Mouse (Mus musculus) cerebral cortex, adult 2 months (tissue): ENCODE measurements around the gene Syt17.

Experiments used
- WGBS: fragments of 180-500 bp; shearing (Covaris S2); methylation state at CpG from one replicate; pipeline ENCODE4 v1.1.7; 2018; 5-methylcytosine and 5-hydroxymethylcytosine counted together

Syt17 gene

DNA sequence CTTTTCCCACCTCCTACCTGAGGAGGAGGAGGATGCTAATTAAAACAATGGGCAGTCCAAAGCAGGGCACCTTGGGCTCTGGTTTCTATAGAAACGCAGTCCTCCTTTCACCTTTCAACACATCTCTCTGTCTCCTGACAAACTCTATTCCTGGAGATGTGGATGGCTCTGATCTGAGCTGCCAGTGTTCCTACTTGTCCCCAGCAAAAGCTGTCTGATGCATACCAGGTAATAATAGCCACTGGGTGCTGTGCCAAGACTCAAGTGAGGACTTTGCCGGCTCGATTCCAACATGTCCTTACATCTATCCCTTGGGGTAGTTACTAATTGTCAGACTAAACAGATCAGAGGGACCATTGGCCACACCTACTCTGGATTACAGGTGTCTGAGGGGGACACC is 72.7 kb downstream of the Syt17 start:
- WGBS = 55% methylated on average over 3 of the region's 3 CpGs

DNA sequence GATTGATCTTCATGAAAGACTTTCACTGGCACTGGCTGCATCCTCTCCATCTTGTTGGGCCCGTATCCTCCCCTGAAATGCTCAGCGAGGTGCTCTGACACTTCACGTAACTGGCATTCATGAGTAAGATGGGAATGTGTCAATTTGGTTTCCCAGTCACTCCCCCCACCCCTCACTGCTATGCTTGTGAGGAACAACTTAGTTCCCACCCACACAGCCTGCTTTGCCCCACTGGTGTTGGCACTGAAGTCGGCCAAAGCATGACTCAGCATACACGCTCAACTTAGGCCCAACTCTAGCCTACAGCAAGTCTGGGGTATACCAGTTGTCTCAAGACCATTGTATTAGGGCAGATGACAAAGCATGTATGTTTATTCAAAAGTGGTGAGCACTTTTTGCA is 76.7 kb downstream of the Syt17 start:
- 49% methylated on average over 5 of the region's 5 CpGs for WGBS

DNA sequence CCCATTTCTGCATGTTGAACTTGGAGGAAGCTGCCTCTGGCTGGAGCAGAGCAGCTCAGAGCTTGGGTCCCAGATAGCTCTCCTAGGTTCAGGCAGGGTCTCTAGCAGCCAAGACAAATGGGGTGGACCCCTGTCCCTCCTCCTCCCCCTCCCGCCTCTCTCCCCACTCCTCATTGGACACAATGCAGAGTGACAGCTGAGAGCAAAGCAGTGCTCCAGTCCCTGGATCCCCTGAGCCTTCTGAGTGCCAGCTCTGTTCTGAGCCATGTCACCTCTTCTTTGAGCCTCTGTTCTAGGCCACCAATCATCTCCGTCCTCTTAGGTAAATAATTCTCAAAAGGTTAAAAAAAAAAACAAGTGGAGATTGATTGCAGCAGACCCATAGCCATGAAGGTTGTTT is 78.3 kb downstream of the Syt17 start:
- 78% methylated on average over 2 of the region's 2 CpGs for WGBS

DNA sequence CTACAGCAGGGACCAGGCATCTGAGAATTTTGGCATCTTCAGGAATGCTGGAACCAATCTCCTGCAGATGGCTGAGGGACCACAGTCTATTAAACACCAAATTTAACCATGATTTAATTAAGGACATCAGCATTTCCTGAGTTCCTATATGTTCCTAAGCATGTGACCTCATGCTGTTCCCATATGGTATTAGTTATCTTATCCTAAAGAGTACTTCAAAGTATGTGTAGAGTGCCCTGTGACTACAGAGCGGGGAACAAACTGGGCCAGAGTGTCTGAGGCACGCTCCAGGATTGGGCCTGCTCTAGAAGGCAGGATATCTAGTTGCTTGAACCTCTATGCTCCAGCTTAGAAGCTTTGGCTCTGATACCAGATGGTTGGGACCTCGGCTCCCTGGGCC is 82.1 kb downstream of the Syt17 start:
- 79% methylated on average over 3 of the region's 3 CpGs for WGBS

DNA sequence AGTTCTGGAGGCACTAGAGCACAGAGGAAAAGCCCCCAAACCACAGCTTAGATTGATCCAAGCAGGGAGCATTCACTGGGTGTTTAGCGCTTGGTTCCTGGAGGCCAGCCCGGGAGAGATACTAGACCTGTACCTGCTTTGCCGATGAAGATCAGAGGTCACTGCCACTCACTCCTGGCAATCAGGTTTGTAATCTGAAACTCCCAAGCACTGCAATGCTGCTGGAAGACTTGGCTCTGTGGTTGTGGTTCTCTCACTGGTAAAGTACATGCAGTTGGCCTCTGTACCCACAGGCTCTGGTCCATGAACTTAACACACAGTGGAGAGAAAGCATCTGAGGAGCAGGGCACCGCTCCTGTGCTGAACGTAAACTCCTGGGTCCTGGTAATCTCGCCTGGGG is 82.8 kb downstream of the Syt17 start:
- WGBS = 65% methylated on average over 6 of the region's 6 CpGs

DNA sequence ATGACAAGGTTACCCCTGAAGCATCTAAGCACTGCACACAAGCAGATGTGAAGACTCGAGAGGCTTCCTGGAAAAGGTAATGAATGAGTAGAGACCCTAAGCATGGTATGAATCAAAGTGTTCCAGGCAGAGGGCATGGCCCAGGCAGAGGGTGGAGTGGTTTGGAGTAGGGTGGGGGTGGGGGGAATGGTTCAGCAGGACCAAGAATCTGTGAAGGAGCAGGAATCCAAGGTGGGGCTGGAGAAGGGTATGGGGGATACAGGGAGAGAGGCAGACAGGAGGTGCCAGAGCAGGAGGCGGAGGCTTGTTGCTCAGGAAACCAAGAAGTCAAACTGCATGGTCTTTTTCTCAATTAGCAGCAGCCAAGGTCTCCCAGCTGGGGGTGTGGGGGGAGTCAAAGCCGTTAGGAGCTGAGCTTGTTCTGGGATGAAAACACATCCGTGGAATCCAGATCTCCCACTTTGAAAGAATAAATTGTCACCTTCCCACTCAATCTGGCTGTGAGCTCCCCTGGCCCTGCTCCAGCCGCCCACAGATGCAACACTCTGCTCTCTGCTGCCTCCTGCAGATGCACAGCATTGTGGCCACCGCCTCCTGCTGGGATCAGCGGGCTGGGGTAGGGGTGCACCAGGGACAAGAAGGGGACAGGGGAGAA is 83.5 kb downstream of the Syt17 start:
- WGBS = 17% methylated on average over 7 of the region's 7 CpGs

DNA sequence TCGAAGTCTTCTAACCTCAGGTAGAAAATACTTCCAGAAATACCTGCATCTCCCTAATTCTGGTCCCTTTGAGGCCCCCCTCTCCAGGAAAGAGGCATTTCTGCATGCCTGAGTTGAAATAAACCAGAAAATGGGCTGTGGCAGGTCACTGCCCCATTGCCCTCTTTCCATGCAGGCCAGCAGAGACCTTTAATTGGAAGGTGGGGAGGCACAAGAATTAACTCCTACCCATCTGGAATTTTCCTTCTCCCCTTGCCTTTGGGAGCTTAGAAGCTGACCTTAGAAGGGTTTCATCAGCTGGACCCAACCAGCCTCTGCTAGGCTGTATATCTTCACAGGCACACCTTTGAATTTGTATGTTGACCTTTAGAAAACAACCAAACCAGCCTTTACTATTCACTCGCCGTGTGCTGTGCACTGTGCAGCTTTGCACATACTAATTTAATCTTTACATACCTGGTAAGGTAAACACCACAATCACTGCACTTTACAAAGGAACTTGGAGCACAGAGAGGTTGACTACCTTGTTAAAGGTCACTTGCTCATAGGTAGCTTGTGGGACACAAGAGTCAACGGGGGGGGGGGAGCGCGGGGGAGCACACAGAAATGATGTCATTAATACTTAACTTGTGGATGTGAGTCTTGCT is 84.3 kb downstream of the Syt17 start:
- WGBS = 77% methylated on average over 6 of the region's 6 CpGs

DNA sequence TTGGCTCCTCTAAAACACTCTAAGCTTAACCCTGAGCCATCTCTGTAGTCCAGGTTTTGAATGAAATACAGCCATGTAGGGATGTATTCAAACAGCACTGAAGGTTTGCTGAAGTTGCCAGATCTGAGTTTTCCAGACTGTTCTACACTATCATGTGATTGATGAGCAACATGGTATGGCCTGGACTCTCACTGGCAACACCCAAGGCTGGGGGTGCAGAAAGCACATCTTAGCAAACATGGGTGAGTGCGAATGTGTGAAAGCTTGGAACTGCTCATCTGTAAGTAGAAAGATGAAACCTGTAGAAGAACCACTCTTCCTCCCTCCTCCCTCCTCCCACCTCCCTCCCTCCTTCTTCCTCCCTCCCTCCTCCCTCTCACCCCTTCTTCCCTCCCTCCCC is 85.1 kb downstream of the Syt17 start:
- 71% methylated on average over 1 of the region's 1 CpGs for WGBS

DNA sequence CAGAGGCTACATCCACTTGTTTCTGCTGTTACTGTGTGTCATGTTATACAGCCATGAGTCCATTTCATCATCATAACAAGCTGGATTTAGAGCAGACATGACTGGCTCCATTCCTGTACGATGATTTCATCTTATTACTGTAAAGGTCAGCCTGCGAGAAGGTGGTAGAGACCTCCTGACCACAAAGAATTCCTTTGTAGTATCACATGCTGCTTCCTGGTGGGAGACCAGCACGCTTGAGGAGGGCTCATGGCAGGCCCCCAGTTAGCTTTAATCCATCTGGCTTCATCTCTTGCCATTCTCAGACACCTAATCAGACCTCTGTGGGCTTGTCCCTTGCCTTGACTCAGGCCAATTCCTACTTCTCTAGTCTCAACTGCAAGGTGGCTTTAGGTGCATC is 85.8 kb downstream of the Syt17 start:
- WGBS = 84% methylated on average over 3 of the region's 3 CpGs

DNA sequence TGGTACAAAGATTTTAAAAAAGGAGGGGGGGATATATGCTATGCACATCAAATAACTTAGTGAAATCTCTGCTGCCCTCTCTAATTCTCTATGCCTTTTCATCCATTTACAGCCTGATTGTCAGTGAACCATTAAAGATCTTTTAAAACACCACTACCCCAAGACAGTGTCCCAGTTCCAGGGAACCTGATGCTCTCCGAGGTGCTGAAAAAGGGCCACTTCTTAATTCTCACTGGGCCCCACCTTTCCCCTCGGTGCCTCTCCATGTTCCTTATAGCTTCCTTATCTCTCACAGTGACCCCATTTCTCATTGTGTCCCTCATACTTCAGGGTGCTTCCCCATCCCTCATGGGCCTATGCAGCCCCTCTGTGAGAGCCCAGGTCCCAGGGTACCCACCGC is 89.0 kb downstream of the Syt17 start:
- 69% methylated on average over 3 of the region's 3 CpGs for WGBS

DNA sequence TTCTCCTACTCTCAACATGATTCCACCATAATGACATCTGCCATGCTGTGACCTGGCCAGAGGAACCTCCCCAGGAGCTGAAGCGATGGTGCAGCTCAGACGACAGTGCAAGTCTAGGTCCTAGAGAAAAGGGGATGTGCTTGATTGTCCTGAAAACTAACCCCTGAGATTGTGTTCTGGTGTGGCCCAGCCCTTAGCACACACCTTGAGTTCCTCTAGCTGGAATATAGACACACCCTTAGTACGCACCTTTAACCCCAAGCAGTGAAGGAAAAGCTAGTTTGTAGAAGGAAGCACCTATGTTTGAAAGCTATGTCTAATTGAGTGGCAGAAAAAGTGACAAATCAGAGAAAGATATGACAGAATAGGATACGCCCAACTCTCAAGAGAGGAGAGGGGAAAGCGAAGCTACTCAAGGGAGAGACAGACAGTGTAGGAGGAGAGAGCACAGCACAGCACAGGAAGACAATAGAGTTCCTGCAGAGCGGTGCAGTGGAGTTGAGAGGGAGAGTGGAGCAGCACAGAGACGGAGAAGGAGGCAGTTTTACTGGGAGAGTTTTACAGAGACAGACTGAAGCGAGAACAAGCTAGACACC is 91.5 kb downstream of the Syt17 start:
- WGBS = 88% methylated on average over 8 of the region's 8 CpGs

DNA sequence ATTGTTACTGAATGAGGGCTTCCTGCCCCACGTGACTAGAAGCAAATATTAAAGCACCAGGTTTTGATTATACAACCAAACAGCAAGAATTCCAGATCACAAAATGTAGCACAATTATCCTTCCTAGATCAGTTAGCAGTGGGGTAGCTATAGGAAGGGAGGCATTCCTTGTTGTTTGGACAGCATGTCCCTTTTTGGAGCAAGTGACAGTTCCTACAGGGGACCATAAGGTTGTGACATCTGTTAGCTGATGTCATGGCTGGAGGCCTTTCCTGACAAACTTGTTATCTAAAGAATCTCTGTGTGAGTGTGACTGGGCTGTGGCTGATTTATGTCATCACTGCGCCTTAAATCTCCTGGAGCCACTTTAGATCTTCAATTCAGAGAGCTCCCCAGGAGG is 97.2 kb downstream of the Syt17 start:
- WGBS = 67% methylated on average over 2 of the region's 2 CpGs

DNA sequence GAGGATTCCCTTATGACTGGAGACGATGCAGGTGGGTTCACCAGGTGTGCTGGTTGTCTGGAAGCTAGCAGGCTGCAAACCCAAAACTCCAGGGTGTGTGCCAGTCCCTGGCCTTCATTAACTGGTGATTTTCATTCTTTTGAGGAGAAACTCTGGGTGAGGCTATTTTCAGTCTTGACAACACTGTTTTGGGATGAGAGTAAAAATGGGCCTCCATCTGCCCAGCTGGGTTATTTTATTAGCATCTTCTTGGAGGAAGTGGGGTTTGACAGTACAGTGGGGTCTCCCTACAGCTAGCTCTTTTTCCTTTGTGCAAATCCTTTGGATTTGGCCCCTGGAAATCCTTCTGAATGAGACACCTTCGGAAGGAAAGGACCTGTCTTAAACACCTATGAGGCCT is 101.1 kb downstream of the Syt17 start:
- 59% methylated on average over 2 of the region's 2 CpGs for WGBS

DNA sequence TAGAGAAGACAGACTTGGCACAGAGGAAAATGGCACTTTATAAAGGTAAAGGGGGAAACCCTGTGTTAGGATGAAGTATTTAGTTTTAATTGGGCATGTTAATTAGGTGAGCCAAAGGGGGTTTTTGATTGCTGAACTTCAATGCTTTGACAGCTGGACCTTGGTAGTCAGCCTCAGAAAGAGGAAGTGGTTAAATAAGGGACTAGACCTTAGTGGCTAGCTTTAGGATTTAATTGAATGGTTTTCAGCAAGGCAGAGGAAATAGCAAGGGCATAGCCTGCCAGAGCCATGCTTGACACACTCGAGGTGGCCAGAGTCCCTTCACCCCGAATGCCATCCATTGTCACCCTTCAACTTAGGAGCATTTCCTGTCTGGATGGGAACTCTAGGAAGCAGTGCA is 101.6 kb downstream of the Syt17 start:
- 31% methylated on average over 2 of the region's 2 CpGs for WGBS

DNA sequence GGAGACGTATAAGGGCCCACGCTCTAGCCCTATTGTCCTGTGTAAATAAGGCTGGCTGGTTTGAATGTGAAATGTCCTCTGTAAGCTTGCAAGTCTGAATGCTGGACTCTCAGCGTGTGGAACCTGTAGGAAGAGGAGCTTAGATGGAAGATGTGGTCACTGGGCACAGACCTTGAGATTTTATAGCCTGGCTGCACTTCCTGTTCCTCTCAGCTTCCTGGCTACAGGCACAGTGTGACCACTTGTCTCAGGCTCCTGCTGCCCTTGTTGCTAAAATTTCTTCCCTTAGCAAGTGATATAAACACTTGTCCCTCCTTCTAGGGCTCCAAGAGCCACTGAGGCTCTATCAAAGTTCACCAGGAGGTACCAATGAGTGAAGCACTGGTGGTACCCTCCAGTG is 102.6 kb downstream of the Syt17 start:
- 90% methylated on average over 3 of the region's 3 CpGs for WGBS

DNA sequence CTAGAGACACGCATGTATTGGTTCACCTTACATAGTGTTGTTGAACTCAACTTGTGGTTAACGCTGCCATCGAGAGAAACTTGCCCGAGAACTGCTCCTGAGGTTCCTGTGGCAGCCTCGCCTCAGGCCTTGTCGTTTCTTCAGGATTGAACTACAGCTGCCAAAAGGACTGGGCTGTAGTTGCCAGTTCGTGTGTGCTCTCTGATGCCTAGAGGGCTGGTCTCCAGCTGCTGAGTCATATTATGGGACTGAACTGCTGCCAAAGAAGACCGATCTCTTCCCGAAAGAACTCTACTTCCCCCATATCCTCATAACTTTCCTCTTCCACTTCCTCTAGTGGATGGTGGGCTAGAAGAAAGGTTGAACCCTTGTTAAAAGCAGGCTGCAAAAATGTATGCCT is 103.3 kb downstream of the Syt17 start:
- 66% methylated on average over 9 of the region's 9 CpGs for WGBS
